Mouse (Mus musculus): ENCODE measurements at regions not wholly inside any gene's neighbourhood (a gene's known extent, or its start where the extent isn't known, plus 50 kb on each side); places are given as distances from the start of the nearest gene placed in this dataset.

DNA sequence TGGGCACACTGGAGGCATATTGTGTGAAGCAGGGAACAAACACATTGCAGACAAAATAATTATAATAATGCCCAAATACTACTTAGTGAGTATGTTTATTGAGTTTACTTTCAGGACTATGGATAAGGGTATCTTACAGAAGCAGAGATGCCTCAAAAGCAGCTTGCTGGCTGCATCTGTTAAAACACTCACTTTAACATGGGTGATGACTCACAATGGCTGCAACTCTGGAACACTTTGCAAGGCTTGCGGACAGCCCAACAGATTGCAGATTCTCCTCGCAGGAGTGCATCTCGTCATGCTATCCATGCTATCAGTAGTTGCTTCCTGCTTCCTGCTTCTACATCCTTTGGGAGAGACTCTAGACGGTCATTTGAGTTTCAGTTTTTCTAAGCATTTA, 373.2 kb upstream of the Arpp21 start:
- Histone ChIP-seq H3K9me3 (ENCODE audit: low read length) (no peaks in the 10 kb centered on the region), H3K4me1 (replicated peaks; ENCODE audit: low read depth, low read length) (no peaks in the 10 kb centered on the region)

DNA sequence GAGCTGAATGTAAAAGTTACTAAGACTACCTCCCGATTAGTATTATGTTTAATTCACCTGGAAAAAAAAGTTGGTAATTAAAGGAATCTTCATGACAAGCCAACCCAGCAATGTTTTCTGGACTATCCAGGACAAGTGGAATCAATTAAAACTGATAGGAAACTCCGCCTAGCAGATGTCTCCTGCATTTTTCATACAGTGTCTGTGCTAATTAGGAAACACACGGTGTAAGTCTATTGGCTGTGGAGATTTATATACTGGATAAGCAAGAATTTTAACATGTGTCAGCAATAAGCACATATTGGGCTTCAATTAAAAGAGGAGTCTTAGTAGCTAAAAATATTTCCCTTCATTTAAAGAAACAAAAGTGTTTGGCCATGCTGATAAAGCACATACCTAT, 371.5 kb upstream of the Arpp21 start:
- H3K4me1 ChIP-seq (replicated peaks; ENCODE audit: low read depth, low read length) = no peaks in the 10 kb centered on the region
- H3K27me3 ChIP-seq (ENCODE audit: insufficient read depth, low read length) = no peaks in the 10 kb centered on the region
- H3K36me3 ChIP-seq (ENCODE audit: insufficient read depth, low read length) = no peaks in the 10 kb centered on the region
- TF ChIP-seq NANOG (IDR thresholded peaks at IDR 0.05; ENCODE audit: borderline replicate concordance, low read length) = no peak
- no peak for TF ChIP-seq CTCF (conservative IDR thresholded peaks at IDR 0.05; ENCODE audit: low read length)
- no peak for TF ChIP-seq POU5F1 (IDR thresholded peaks at IDR 0.05; ENCODE audit: borderline replicate concordance, low read length)
- H3K4me3 ChIP-seq (replicated peaks; ENCODE audit: low read length) = no peak overlapping the region
- H3K9me3 ChIP-seq (ENCODE audit: low read length) = no peaks in the 10 kb centered on the region

More for the DNA sequence above, 373.2 kb upstream of the Arpp21 start:
- Histone ChIP-seq H3K4me3 (replicated peaks; ENCODE audit: low read length) (no peak overlapping the region), H3K27me3 (ENCODE audit: insufficient read depth, low read length) (no peaks in the 10 kb centered on the region), H3K36me3 (ENCODE audit: insufficient read depth, low read length) (no peaks in the 10 kb centered on the region)
- no peak for TF ChIP-seq POU5F1 (IDR thresholded peaks at IDR 0.05; ENCODE audit: borderline replicate concordance, low read length)
- TF ChIP-seq NANOG (IDR thresholded peaks at IDR 0.05; ENCODE audit: borderline replicate concordance, low read length) = no peak
- no peak for TF ChIP-seq CTCF (conservative IDR thresholded peaks at IDR 0.05; ENCODE audit: low read length)

DNA sequence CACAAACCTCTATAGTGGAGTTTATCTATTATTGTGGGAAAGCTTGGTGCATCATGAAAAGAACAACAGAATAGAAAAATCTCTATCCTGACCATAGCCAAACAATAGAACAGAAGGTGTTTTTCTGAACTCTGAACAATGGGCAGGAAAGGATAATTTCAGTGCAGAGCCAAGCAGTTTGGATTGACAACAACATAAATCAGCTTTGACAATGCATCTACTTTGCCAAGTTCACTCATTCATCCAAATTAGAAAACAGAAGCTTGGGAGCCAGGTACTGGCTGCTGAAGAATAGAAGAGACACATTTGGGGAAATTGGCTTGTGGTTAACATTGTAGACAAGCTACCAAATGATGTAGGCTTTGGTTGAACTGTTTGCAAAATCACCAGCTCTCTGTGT, 360.0 kb upstream of the Arpp21 start:
- H3K4me3 ChIP-seq (replicated peaks; ENCODE audit: low read length) = no peak overlapping the region
- no peak for TF ChIP-seq POU5F1 (IDR thresholded peaks at IDR 0.05; ENCODE audit: borderline replicate concordance, low read length)
- no peak for TF ChIP-seq CTCF (conservative IDR thresholded peaks at IDR 0.05; ENCODE audit: low read length)
- no peak for TF ChIP-seq NANOG (IDR thresholded peaks at IDR 0.05; ENCODE audit: borderline replicate concordance, low read length)
- H3K27me3 ChIP-seq (ENCODE audit: insufficient read depth, low read length) = no peaks in the 10 kb centered on the region
- H3K4me1 ChIP-seq (replicated peaks; ENCODE audit: low read depth, low read length) = no peaks in the 10 kb centered on the region
- no peaks in the 10 kb centered on the region for H3K36me3 ChIP-seq (ENCODE audit: insufficient read depth, low read length)
- H3K9me3 ChIP-seq (ENCODE audit: low read length) = peaks cover 6% of the 10 kb centered on the region

DNA sequence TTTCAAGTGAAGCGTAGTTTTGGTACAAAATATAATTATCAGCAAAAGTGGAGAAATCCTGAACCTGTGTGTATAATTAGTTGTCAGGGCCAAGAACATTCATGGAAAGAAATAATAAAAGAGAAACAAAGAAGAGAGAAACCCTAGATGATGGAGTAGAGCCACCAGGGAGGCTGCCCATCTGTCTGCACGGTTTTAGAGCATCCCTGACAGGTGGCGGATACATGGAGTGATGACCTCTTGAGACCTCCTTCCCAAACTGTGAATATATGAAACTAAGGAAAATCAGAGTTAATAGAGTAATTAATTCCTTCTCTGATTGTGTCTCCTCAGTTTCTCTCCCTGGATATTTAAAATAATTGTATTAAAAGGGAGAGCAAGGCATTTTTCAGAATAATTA, 354.5 kb upstream of the Arpp21 start:
- H3K4me3 ChIP-seq (replicated peaks; ENCODE audit: low read length) = no peak overlapping the region
- H3K27me3 ChIP-seq (ENCODE audit: insufficient read depth, low read length) = no peaks in the 10 kb centered on the region
- TF ChIP-seq CTCF (conservative IDR thresholded peaks at IDR 0.05; ENCODE audit: low read length) (no peak), NANOG (IDR thresholded peaks at IDR 0.05; ENCODE audit: borderline replicate concordance, low read length) (no peak), POU5F1 (IDR thresholded peaks at IDR 0.05; ENCODE audit: borderline replicate concordance, low read length) (no peak)
- H3K9me3 ChIP-seq (ENCODE audit: low read length) = no peaks in the 10 kb centered on the region
- no peaks in the 10 kb centered on the region for H3K4me1 ChIP-seq (replicated peaks; ENCODE audit: low read depth, low read length)
- no peaks in the 10 kb centered on the region for H3K36me3 ChIP-seq (ENCODE audit: insufficient read depth, low read length)

DNA sequence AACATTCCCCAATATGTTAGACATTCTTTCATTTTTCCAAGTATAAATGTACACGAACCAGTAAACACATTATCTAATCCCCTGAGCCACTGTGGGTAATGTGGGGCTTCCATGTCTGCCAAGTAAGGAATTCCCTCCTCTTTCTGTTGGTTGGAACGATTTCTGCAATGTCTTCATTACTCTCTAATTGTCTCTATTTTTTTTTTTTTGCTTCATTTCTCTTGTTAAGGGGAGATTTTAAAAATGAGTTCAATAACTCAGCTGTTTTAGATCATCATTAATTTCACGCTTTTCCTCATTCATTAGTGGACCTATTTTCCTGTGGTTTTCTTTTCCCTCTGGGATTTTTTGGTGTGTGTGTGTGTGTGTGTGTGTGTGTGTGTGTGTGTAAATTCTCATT, 337.6 kb upstream of the Arpp21 start:
- Histone ChIP-seq H3K9me3 (ENCODE audit: low read length) (no peaks in the 10 kb centered on the region), H3K36me3 (ENCODE audit: insufficient read depth, low read length) (no peaks in the 10 kb centered on the region), H3K27me3 (ENCODE audit: insufficient read depth, low read length) (no peaks in the 10 kb centered on the region), H3K4me3 (replicated peaks; ENCODE audit: low read length) (no peak overlapping the region), H3K4me1 (replicated peaks; ENCODE audit: low read depth, low read length) (no peaks in the 10 kb centered on the region)
- no peak for TF ChIP-seq CTCF (conservative IDR thresholded peaks at IDR 0.05; ENCODE audit: low read length)
- TF ChIP-seq POU5F1 (IDR thresholded peaks at IDR 0.05; ENCODE audit: borderline replicate concordance, low read length) = no peak
- TF ChIP-seq NANOG (IDR thresholded peaks at IDR 0.05; ENCODE audit: borderline replicate concordance, low read length) = no peak

DNA sequence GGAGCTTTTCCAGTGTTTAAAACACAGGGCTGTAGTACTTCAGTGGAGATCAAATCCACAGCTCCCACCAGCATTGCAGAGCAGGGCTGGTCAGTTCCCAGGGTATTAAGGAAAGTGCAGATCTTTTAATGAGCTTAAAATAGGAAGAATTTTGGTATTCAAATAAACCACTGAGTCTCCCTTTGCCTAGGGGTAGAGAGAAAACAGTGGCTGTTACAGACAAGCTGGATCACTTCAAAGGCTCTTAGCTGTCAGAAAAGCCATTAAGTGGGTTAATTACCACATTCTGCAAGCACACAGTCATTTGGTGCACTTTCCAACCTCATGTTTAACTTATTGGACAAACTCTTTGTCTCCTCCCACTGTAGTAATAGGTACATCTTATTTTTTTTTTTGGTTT, 325.6 kb upstream of the Arpp21 start:
- no peaks in the 10 kb centered on the region for H3K27me3 ChIP-seq (ENCODE audit: insufficient read depth, low read length)
- no peaks in the 10 kb centered on the region for H3K9me3 ChIP-seq (ENCODE audit: low read length)
- H3K4me3 ChIP-seq (replicated peaks; ENCODE audit: low read length) = no peak overlapping the region
- no peaks in the 10 kb centered on the region for H3K4me1 ChIP-seq (replicated peaks; ENCODE audit: low read depth, low read length)
- TF ChIP-seq NANOG (IDR thresholded peaks at IDR 0.05; ENCODE audit: borderline replicate concordance, low read length) (no peak), CTCF (conservative IDR thresholded peaks at IDR 0.05; ENCODE audit: low read length) (no peak), POU5F1 (IDR thresholded peaks at IDR 0.05; ENCODE audit: borderline replicate concordance, low read length) (no peak)
- no peaks in the 10 kb centered on the region for H3K36me3 ChIP-seq (ENCODE audit: insufficient read depth, low read length)

DNA sequence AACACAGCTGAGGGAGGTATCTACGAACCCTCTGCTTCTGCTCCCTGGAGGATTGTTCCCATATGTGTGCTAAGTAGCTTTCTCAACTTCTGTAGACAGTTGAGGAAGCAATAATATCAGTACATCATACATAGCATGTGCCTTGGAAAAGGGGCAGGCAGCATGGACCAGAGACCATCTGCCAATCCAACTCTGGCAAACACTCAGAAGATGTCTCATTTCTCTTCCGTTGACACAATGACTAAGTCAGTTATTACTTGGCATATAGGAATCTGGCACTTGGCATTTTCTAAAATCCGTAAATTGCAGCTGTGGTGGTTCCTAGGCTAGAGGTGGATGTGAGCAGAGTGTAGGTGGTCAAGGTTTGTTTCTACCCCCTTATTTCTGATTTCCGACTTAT, 324.5 kb upstream of the Arpp21 start:
- H3K36me3 ChIP-seq (ENCODE audit: insufficient read depth, low read length) = no peaks in the 10 kb centered on the region
- H3K27me3 ChIP-seq (ENCODE audit: insufficient read depth, low read length) = no peaks in the 10 kb centered on the region
- H3K4me1 ChIP-seq (replicated peaks; ENCODE audit: low read depth, low read length) = no peaks in the 10 kb centered on the region
- TF ChIP-seq POU5F1 (IDR thresholded peaks at IDR 0.05; ENCODE audit: borderline replicate concordance, low read length) (no peak), CTCF (conservative IDR thresholded peaks at IDR 0.05; ENCODE audit: low read length) (no peak), NANOG (IDR thresholded peaks at IDR 0.05; ENCODE audit: borderline replicate concordance, low read length) (no peak)
- no peak overlapping the region for H3K4me3 ChIP-seq (replicated peaks; ENCODE audit: low read length)
- no peaks in the 10 kb centered on the region for H3K9me3 ChIP-seq (ENCODE audit: low read length)

DNA sequence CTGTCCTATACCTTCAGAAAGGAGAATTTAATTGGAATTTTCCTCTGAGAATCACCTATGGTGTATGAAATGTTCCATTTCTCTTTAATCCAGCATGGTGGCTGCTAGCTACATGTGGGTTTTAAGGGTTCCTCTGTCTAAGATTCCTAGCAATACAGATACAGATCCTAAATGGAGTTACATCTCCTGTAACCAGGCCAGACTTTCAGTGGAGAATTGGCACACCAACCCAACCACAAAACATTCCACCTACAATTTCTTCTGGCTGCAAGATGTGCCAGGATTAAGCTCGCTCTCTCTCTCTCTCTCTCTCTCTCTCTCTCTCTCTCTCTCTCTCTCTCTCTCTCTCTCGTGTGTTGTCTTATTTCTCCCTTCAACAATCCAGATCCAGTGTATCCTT, 302.2 kb upstream of the Arpp21 start:
- no peaks in the 10 kb centered on the region for H3K4me1 ChIP-seq (replicated peaks; ENCODE audit: low read depth, low read length)

DNA sequence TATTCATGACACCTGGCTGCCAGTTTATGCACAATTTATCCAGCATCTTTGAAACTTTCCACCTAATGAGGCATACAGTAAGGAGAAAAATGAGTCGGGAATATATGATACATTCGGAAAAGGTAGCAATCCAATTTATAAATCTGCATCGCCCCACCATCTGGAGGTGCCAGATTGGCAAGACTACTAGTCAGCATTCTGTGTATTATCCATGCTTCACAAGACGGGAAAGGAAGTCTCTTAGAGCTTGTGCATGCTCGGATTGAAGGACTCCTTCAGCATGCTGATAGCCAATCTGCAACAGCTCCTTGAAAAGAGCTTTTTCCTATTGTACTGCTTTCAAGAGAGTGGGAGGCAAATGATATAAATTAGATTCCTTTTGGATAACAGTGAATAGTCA, 289.6 kb upstream of the Arpp21 start:
- TF ChIP-seq POU5F1 (IDR thresholded peaks at IDR 0.05; ENCODE audit: borderline replicate concordance, low read length) = no peak
- no peak for TF ChIP-seq CTCF (conservative IDR thresholded peaks at IDR 0.05; ENCODE audit: low read length)
- no peak for TF ChIP-seq NANOG (IDR thresholded peaks at IDR 0.05; ENCODE audit: borderline replicate concordance, low read length)
- Histone ChIP-seq H3K27me3 (ENCODE audit: insufficient read depth, low read length) (no peaks in the 10 kb centered on the region), H3K4me3 (replicated peaks; ENCODE audit: low read length) (no peak overlapping the region), H3K9me3 (ENCODE audit: low read length) (no peaks in the 10 kb centered on the region), H3K4me1 (replicated peaks; ENCODE audit: low read depth, low read length) (no peaks in the 10 kb centered on the region), H3K36me3 (ENCODE audit: insufficient read depth, low read length) (no peaks in the 10 kb centered on the region)

More for the DNA sequence above, 302.2 kb upstream of the Arpp21 start:
- TF ChIP-seq CTCF (conservative IDR thresholded peaks at IDR 0.05; ENCODE audit: low read length) (no peak), NANOG (IDR thresholded peaks at IDR 0.05; ENCODE audit: borderline replicate concordance, low read length) (no peak), POU5F1 (IDR thresholded peaks at IDR 0.05; ENCODE audit: borderline replicate concordance, low read length) (no peak)
- H3K36me3 ChIP-seq (ENCODE audit: insufficient read depth, low read length) = no peaks in the 10 kb centered on the region
- H3K27me3 ChIP-seq (ENCODE audit: insufficient read depth, low read length) = no peaks in the 10 kb centered on the region
- no peak overlapping the region for H3K4me3 ChIP-seq (replicated peaks; ENCODE audit: low read length)
- no peaks in the 10 kb centered on the region for H3K9me3 ChIP-seq (ENCODE audit: low read length)
